Mouse (Mus musculus) ovary, adult 18-20 months (tissue): ENCODE results near the gene Hist1h3i.
"Not testable (repeated sequence)": the region's sequence is repeated elsewhere in the genome, so short reads cannot be mapped to it uniquely, and the experiment has no call there.

Experiments
- DNase-seq: peaks from one replicate; pipeline ENCODE4 v3.0.0; 2022; ENCODE audit warnings: low spot score, mixed read lengths

Gene Hist1h3i

DNA sequence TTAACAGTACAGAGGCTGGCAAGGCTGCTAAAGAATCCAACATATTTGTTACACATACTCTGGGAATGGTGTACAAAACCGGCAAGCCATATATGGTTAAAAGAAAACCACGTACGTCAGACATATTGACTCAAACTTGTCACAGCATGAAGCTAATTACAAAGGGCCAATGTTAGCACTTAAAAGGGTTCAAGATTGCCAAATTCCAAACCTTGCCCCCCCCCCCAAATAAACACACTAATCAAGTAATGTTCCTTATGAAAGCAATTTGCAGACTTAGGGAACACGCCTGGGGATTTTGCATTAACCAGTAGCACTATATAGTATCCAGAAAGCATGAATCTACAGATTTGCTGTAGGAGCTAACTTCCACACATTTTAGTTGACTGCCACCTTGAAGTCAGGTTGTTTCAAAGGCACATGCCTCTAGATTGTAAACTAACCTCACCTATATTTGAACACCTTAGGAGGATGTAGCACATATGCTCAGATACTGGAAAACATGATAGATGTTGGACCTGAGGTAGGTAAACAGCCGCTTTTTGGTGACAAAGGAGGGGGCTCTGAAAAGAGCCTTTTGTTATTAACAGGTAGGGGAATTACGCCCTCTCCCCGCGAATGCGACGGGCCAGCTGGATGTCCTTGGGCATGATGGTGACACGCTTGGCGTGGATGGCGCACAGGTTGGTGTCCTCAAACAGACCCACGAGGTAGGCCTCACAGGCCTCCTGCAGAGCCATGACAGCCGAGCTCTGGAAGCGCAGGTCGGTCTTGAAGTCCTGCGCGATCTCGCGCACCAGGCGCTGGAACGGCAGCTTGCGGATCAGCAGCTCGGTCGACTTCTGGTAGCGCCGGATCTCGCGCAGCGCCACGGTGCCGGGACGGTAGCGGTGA lies 562 bp downstream of the Hist1h3i start:
- DNase-seq = not testable (repeated sequence)

- no peak for DNase-seq
Observed at GRCm38 (mm10) chr13:21781639-21782038, 1.5 kb downstream of the Hist1h3i start.

GRCm38 (mm10) chr13:21781021-21781555 lies 2.1 kb downstream of the Hist1h3i start:
- no peak for DNase-seq

DNA sequence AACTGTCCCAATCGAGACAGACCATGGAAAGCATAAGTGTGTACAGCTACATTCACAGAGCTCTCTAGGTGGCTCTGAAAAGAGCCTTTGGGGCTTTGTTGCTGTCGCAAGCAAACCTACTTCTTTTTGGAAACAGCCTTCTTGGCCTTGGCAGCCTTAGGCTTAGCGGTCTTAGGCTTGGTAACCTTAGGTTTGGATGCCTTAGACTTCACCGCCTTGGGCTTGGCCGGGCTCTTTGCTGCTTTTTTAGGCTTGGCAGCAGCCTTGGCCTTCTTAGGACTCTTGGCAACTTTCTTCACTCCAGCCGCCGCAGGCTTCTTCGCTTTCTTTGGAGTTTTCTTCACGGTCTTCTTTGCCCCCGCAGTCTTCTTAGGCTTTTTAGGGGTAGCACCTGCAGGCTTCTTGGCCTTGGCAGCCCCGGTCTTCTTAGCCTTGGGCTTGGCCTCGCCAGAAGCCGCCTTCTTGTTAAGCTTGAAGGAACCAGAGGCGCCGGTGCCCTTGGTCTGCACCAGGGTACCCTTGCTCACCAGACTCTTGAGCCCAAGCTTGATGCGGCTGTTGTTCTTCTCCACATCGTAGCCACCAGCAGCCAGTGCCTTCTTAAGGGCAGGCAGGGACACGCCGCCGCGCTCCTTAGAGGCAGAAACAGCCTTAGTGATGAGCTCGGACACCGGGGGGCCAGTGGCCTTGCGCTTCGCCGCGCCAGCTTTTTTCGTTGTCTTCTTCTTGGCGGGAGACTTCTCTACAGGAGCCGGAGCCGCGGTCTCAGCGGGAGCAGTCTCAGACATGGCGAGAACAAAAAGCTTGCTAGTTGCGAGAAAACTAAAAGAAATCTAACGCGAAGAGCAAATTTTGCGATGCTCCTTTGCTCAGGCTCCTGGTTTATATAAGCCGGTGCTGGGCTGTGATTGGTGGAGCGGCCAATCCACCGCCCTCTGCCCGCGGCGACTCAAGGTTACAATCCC lies 3.1 kb downstream of the Hist1h3i start, which contains the start of gene Hist1h1b:
TSS of gene Hist1h1b (minus strand) at position 859 of the 965 bp plus-strand sequence.
- peak; percentile 57 for DNase-seq

DNA sequence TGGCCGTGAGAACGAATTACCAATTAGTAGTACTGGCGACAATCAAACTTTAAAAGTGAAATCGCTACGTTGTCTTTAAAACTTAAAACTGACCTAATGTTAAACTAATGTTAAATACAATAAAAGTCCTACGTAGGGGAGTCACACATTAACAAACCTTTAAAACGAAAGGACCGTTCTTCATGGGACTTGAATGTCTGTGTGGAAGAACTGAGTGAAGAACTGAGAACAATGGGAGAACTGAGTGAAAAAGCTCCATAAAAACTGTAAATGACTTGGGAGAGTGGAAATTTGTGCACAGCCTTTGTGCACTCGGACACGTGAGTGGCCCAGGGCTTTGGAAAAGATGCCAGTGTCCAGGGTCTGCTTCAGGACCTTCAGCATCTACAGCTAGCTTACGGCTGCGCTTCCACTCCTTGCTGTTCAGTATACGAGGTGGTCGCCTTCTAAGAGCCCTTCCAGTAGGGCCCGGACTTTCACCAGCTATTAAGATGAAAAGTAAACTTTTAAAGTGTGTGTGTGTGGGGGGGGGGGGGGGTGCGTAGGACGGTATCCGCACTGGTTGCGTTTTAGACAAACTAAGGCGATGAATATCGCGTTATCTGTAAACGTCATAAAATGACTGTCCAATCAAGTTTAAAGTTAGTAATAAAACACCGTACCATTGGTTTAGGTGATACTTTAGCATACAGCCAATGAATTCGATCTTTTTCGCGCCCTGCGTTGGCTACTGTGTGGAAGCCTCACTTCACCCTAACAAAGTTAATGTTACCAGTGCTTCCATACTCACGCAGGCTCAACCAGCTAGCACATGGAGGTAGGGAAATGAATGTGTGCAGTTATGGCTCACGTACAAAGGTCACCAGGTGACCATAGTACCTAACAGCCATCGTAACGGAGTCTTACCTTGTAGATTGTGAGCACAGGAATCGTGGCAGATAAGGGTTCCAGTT lies 4.1 kb downstream of the Hist1h3i start:
- DNase-seq = peak; percentile 40

DNA sequence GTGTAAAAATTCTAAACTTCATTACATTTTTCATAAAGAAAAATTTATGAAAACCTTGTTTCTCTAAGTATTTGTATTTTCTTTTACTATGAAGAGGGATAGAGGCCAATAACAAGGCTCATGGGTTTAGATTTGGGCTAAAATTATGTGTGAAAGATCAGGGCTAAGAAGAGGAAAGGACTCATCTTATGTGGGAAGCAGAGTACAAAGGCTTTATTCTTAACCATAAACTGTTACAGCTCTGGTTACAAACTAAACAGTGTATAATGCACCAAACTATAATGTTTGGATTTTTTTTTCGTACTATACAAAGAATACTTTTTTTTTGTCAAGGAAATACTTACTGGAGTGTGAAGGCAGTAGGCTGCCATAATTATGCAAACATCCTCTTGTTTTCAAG lies 27.5 kb downstream of the Hist1h3i start:
- no peak for DNase-seq

GRCm38 (mm10) chr13:21754294-21755001 lies 28.7 kb downstream of the Hist1h3i start:
- not testable (repeated sequence) for DNase-seq

DNA sequence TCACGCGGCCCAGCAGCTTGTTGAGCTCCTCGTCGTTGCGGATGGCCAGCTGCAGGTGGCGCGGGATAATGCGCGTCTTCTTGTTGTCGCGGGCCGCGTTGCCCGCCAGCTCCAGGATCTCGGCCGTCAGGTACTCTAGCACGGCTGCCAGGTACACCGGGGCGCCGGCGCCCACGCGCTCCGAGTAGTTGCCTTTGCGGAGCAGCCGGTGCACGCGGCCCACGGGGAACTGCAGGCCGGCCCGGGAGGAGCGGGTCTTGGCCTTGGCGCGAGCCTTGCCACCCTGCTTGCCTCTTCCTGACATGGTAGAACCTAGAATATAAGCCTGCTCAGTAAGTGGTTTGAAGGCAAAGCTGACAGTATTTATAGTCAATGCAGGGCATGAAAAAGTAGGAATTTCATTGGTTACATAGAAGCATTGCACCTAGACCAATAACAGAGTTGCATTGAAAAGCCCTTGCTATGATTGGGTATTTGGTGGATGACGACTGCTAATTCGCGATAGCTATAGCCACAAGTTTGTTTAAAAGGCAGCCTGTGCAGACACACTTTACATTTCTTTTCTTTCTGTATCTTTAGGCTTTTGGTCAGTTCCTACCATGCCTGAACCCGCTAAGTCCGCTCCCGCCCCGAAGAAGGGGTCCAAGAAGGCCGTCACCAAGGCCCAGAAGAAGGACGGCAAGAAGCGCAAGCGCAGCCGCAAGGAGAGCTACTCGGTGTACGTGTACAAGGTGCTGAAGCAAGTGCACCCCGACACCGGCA lies 29.5 kb downstream of the Hist1h3i start, which contains the start of the genes Hist1h2ak and Hist1h2bn:
TSS of gene Hist1h2ak (minus strand) at position 304 of the 762 bp plus-strand sequence.
TSS of gene Hist1h2bn (plus strand) at position 600 of the 762 bp plus-strand sequence.
- peak; percentile 69 for DNase-seq

DNA sequence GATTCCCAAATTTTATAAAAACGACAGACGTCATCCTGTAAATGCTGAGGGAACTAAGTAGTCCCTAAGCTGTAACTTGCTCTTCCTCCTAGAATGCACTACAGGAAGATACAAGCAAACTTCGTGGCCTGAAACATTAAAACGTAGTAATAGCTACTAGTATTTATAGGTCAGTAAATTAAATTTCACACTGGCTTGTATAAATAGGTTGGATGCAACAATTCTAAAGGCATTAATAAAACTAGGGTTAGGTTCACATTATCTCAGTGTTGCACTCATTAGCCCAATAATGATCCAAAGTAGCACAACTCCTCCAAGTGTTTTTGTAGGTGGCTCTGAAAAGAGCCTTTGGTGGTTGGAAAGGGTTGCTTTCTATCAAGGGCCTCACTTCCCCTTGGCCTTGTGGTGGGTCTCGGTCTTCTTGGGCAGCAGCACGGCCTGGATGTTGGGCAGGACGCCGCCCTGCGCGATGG lies 30.1 kb downstream of the Hist1h3i start:
- no peak for DNase-seq

DNA sequence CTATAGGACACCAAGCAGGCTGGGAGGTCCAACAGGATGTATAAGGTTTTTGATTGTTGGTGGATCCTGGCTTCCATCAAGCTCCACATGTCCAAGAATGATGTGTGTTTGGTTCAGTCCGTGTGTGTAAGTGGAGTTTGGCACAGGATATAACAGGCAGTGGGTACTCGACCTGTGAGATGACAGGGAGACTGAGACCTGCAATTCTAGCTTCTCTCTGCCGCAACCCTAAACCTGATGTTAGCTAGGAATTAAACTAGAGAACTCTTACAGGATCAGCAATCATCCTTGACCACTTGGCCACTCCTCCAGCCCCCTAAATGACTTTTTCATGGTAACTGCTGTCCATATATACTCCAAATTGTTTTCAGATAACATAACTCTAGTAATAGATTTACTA lies 30.8 kb downstream of the Hist1h3i start:
- DNase-seq = no peak

GRCm38 (mm10) chr13:21751827-21752226 lies 31.3 kb downstream of the Hist1h3i start:
- DNase-seq = no peak

GRCm38 (mm10) chr13:21751417-21751816 lies 31.8 kb downstream of the Hist1h3i start:
- no peak for DNase-seq

DNA sequence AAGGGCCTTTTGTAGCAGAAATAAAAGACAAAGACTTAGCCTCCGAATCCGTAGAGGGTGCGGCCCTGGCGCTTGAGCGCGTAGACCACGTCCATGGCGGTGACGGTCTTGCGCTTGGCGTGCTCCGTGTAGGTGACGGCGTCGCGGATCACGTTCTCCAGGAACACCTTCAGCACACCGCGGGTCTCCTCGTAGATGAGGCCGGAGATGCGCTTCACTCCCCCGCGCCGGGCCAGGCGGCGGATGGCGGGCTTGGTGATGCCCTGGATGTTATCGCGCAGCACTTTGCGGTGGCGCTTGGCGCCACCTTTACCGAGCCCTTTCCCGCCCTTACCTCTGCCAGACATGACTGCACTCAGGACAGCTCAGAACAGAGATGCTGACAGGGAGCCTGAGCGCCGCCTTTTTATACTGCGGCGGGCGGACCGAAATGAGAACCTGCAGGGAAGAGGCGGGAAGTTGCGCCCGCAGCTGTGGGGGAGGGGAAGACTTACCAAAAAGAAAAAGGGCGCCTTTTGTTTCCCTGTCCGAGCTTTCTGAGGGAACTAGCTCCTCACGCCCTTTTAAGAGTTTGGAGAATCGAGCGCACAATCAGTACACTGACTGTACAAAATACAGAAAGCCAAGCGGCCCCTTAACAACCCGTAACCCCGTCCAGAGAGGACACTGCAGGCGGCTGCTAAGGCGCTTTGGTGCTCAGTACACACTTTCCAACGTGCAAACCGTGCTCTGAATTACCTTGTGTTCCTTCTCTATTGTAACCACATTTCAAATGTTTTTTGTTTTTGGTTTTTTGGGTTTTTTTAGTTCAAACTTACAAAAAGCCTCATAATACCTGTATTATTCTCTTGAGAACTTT lies 32.8 kb downstream of the Hist1h3i start, which contains the start of gene Hist1h4k:
TSS of gene Hist1h4k (minus strand) at position 347 of the 859 bp plus-strand sequence.
- peak; percentile 85 for DNase-seq

DNA sequence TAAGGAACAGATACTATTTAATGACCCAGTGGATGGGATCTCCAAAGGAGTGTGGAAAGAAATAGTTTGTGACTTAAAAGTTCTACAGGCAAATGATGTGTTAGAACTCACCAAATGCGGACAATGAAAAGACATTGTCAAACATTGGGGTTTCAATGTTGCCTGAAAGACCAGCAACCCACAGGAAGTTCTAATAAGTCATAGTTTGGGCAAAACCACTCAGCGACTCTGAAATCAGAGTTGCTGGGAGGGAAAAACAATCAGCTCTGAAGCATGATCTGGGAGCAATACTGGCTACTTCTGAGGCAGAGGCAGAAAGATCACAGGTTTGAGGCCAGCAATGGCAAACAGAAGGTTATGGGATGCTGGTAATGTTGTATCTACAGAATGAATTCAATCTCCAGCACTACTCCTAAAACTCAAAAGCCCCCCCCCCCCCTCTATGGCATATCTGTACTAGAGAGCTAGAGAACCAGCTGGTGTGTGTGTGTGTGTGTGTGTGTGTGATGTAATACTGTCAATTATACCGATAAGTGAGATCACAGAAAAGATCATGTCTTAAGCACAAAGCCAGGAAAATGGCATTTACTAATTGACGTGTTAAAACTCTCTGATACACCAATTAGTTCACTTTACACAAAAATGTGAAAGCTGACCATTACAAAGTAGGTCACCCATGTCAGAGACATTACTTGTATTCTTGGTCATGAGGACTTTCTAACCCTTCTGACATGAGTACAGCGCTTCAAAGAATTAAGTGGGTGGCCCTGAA lies 33.6 kb downstream of the Hist1h3i start:
- DNase-seq = no peak

- DNase-seq = no peak
Observed at GRCm38 (mm10) chr13:21745006-21745405, 38.2 kb downstream of the Hist1h3i start.

DNA sequence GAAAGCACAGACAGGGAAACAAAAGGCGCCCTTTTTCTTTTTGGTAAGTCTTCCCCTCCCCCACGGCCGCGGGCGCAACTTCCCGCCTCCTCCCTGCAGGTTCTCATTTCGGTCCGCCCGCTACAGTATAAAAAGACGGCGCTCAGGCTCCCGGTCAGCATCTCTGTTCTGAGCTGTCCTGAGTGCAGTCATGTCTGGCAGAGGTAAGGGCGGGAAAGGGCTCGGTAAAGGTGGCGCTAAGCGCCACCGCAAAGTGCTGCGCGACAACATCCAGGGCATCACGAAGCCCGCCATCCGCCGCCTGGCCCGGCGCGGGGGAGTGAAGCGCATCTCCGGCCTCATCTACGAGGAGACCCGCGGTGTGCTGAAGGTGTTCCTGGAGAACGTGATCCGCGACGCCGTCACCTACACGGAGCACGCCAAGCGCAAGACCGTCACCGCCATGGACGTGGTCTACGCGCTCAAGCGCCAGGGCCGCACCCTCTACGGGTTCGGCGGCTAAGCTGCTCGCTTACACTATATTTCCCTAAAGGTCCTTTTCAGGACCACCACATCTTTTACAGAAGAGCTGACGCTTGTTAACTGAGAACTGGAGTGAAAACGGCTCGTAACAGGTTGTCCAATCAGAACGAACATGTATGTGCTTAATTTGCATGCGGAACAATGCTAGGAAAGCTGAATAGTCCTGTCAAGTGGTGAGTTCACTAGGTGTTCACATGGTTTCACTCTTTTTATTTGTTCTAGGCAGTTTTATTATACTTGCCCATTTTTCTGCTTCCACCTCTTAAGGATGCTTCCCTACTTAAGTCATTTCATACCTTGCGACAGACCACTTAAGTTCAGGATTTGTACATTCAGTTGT lies 48.0 kb downstream of the Hist1h3i start, which contains the start of gene Hist1h4j:
TSS of gene Hist1h4j (plus strand) at position 159 of the 862 bp plus-strand sequence.
- DNase-seq = peak; percentile 67
